Comparison of ENCODE assay signal across 28 mouse cellular contexts in genomic region chr12:80444525-80445109, GRCm38 (mm10).
"Had no signal": no experiment of that assay in that cellular context is flagged by ENCODE, and none has a peak within 500 bp of the region (broad histone marks: within the 10 kb centered on the region; RNA-seq: fewer than 3 reads in every experiment).

No protein-coding gene starts in this region.

- ATAC-seq: hindbrain, embryonic 16.5 days; intestine, embryonic 16.5 days had no signal

- H3K27ac ChIP-seq: gastrocnemius, adult 2 months; heart, embryonic 10.5 days; hindbrain, embryonic 10.5 days; hindbrain, embryonic 12.5 days; hindbrain, embryonic 14.5 days; kidney, embryonic 15.5 days; kidney, postnatal 0 days; limb, embryonic 10.5 days; limb, embryonic 12.5 days; liver, embryonic 13.5 days; liver, embryonic 15.5 days had no signal

- DNase-seq: gastrocnemius, adult 2 months; gastrocnemius, postnatal 10 days; gastrocnemius, postnatal 25 days; heart, adult 18-20 months; heart, postnatal 10 days; heart, postnatal 4 days; kidney, adult 11 months; kidney, adult 2 months; kidney, adult 9 months; kidney, postnatal 14 days; kidney, postnatal 36 days; layer of hippocampus, adult 9-11 months; layer of hippocampus, postnatal 36 days; liver; liver, embryonic 13.5 days had no signal

- H3K36me3 ChIP-seq: heart, embryonic 10.5 days; heart, embryonic 12.5 days; hindbrain, embryonic 10.5 days; hindbrain, embryonic 12.5 days; kidney, embryonic 15.5 days; limb, embryonic 10.5 days; limb, embryonic 12.5 days; liver, embryonic 13.5 days; liver, embryonic 15.5 days had no signal

- H3K9ac ChIP-seq: heart, embryonic 12.5 days; hindbrain, embryonic 12.5 days; hindbrain, embryonic 14.5 days; kidney, embryonic 15.5 days; limb, embryonic 12.5 days; liver, embryonic 13.5 days; liver, embryonic 15.5 days had no signal

- H3K4me1 ChIP-seq: heart, embryonic 10.5 days; heart, embryonic 12.5 days; hindbrain, embryonic 10.5 days; hindbrain, embryonic 12.5 days; kidney, embryonic 15.5 days; limb, embryonic 10.5 days; limb, embryonic 12.5 days; liver, embryonic 13.5 days; liver, embryonic 15.5 days had no signal

- H3K9me3 ChIP-seq: heart, embryonic 10.5 days; heart, embryonic 12.5 days; hindbrain, embryonic 10.5 days; hindbrain, embryonic 12.5 days; kidney, embryonic 15.5 days; limb, embryonic 10.5 days; limb, embryonic 12.5 days; liver, embryonic 13.5 days; liver, embryonic 15.5 days had no signal

- H3K4me2 ChIP-seq: heart, embryonic 12.5 days; hindbrain, embryonic 12.5 days; hindbrain, embryonic 14.5 days; kidney, embryonic 15.5 days; limb, embryonic 12.5 days; liver, embryonic 11.5 days; liver, embryonic 13.5 days; liver, embryonic 15.5 days had no signal

- H3K4me3 ChIP-seq: gastrocnemius, adult 2 months; heart, embryonic 10.5 days; heart, embryonic 12.5 days; hindbrain, embryonic 10.5 days; hindbrain, embryonic 12.5 days; kidney, embryonic 15.5 days; limb, embryonic 10.5 days; limb, embryonic 12.5 days; liver, embryonic 13.5 days; liver, embryonic 15.5 days had no signal

- H3K27me3 ChIP-seq: heart, embryonic 12.5 days; hindbrain, embryonic 12.5 days; kidney, embryonic 15.5 days; limb, embryonic 12.5 days had no signal
